Mouse (Mus musculus) hindbrain, embryonic 16.5 days (tissue): ENCODE measurements around the gene Ier5l. TPM values are rescaled to one million over a fixed set of nuclear protein-coding genes. Genes with fewer than 3 reads are reported as not detected.

Source experiments
- ATAC-seq: fragments of 200-750 bp; cut with Nextera tagmentation; 2 replicates; pipeline ENCODE4 v1.8.0; 2017; ENCODE audit warnings: moderate TSS enrichment, moderate library complexity
- H3K27ac ChIP-seq: fragments of 300-500 bp; sonication (generic); 2 replicates; pipeline ENCODE4 v1.5.1; 2014; ENCODE audit warnings: low read depth, mild to moderate bottlenecking, control low read depth, low read length, moderate library complexity
- H3K27me3 ChIP-seq: fragments of 300-500 bp; sonication (generic); replicated peaks from 2 replicates; pipeline ENCODE4 v1.6.1; 2014; ENCODE audit warnings: low read length; ENCODE audit not compliant: control insufficient read depth, insufficient read depth
- H3K36me3 ChIP-seq: fragments of 300-500 bp; sonication (generic); 2 replicates; pipeline ENCODE4 v1.6.1; 2014; ENCODE audit warnings: mild to moderate bottlenecking, low read length, moderate library complexity, mixed read lengths; ENCODE audit not compliant: control insufficient read depth, insufficient read depth
- H3K4me1 ChIP-seq: fragments of 300-500 bp; sonication (generic); 2 replicates; pipeline ENCODE4 v1.6.1; 2014; ENCODE audit warnings: low read depth, low read length; ENCODE audit not compliant: control insufficient read depth, insufficient read depth
- H3K4me2 ChIP-seq: fragments of 300-500 bp; sonication (generic); 2 replicates; pipeline ENCODE4 v1.6.1; 2014; ENCODE audit warnings: mild to moderate bottlenecking, low read length, control low read depth, moderate library complexity
- H3K4me3 ChIP-seq: fragments of 300-500 bp; sonication (generic); 2 replicates; pipeline ENCODE4 v1.5.1; 2014; ENCODE audit warnings: mild to moderate bottlenecking, low read length, control low read depth, moderate library complexity
- H3K9ac ChIP-seq: fragments of 300-500 bp; sonication (generic); 2 replicates; pipeline ENCODE4 v1.6.1; 2014; ENCODE audit warnings: low read depth, mild to moderate bottlenecking, control low read depth, low read length, moderate library complexity
- H3K9me3 ChIP-seq: fragments of 300-500 bp; sonication (generic); 2 replicates; pipeline ENCODE4 v1.6.1; 2014; ENCODE audit warnings: mild to moderate bottlenecking, low read length, moderate library complexity; ENCODE audit not compliant: control insufficient read depth
- WGBS: fragments of 180-500 bp; shearing (Covaris S2); extraction: QIAGEN DNeasy Blood & Tissue Kit; methylation state at CpG from one replicate; pipeline ENCODE4 v1.1.7; 2014; 5-methylcytosine and 5-hydroxymethylcytosine counted together
- polyA plus RNA-seq: library from polyadenylated mRNA; unstranded; fragments of >200 nt; fragmentation: Nextera tagmentation; extraction: Ambion mirVana; gene quantifications from 2 replicates; pipeline ENCODE4 v1.2.1, GENCODE M21; 2015

The Ier5l gene
- polyA plus RNA-seq, 1 experiment from 2014 or later, result 1.2 TPM

GRCm38 (mm10) chr2:30471795-30472720 is 2.0 kb downstream of the Ier5l start:
- 0% methylated on average over 45 of the region's 51 CpGs for WGBS
- Histone ChIP-seq H3K27me3 (no peaks in the 10 kb centered on the region), H3K4me1 (peaks cover 22% of the 10 kb centered on the region), H3K4me2 (peak overlapping the region; percentile 100), H3K9me3 (no peaks in the 10 kb centered on the region), H3K4me3 (peak overlapping the region; percentile 85), H3K9ac (peak overlapping the region; percentile 94), H3K36me3 (no peaks in the 10 kb centered on the region), H3K27ac (peak overlapping the region; percentile 89)
- ATAC-seq, result no peak; the same call in 1 of the 2 replicates

GRCm38 (mm10) chr2:30471051-30471450 is 3.0 kb downstream of the Ier5l start:
- Histone ChIP-seq H3K36me3 (no peaks in the 10 kb centered on the region), H3K9me3 (no peaks in the 10 kb centered on the region), H3K4me1 (peaks cover 22% of the 10 kb centered on the region), H3K4me3 (peak overlapping the region; percentile 53), H3K9ac (no peak overlapping the region), H3K4me2 (peak overlapping the region; percentile 100), H3K27me3 (no peaks in the 10 kb centered on the region), H3K27ac (peak overlapping the region; percentile 58; the same call in 1 of the 2 replicates)
- ATAC-seq, result no peak
- WGBS, result 5% methylated on average over 8 of the region's 8 CpGs

- peak; percentile 21; the same call in 1 of the 2 replicates for ATAC-seq
- H3K36me3 ChIP-seq, result no peaks in the 10 kb centered on the region
- peak overlapping the region; percentile 83 for H3K27ac ChIP-seq
- H3K4me1 ChIP-seq, result peaks cover 22% of the 10 kb centered on the region
- H3K9me3 ChIP-seq, result no peaks in the 10 kb centered on the region
- peak overlapping the region; percentile 100 for H3K4me2 ChIP-seq
- peak overlapping the region; percentile 82 for H3K9ac ChIP-seq
- WGBS, result under 1% methylated on average over 46 of the region's 46 CpGs
- H3K27me3 ChIP-seq, result no peaks in the 10 kb centered on the region
- H3K4me3 ChIP-seq, result peak overlapping the region; percentile 53
These were observed 3.7 kb downstream of the Ier5l start for GRCm38 (mm10) chr2:30470143-30470946.

- Histone ChIP-seq H3K4me2 (peak overlapping the region; percentile 100), H3K9me3 (no peaks in the 10 kb centered on the region), H3K36me3 (no peaks in the 10 kb centered on the region), H3K4me1 (peaks cover 22% of the 10 kb centered on the region), H3K27ac (peak overlapping the region; percentile 83), H3K27me3 (no peaks in the 10 kb centered on the region), H3K4me3 (peak overlapping the region; percentile 53), H3K9ac (peak overlapping the region; percentile 82)
- ATAC-seq, result peak; percentile 46
- under 1% methylated on average over 19 of the region's 19 CpGs for WGBS
These were observed 4.2 kb downstream of the Ier5l start for GRCm38 (mm10) chr2:30469796-30470142.

DNA sequence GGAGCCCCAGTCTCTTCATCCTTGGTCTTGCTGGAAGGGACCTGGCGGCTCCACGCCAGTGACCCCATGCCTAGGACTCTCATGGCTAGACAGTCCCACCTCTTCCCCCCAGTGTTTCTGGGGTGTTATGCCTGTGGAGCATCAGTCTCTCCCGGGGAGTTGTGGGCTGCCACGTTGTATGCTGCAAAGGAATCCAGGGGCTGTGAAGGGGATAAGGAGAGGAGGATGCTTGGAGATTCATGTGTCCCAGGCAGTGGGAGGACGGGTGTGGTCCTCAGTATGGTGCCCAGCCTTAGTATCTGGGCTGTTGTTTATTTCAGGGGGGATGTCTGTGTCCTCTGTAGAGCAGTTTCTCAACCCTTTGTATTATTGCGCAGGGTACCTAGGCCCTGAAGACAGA is 5.0 kb downstream of the Ier5l start:
- Histone ChIP-seq H3K27ac (no peak overlapping the region), H3K4me1 (peaks cover 21% of the 10 kb centered on the region)

DNA sequence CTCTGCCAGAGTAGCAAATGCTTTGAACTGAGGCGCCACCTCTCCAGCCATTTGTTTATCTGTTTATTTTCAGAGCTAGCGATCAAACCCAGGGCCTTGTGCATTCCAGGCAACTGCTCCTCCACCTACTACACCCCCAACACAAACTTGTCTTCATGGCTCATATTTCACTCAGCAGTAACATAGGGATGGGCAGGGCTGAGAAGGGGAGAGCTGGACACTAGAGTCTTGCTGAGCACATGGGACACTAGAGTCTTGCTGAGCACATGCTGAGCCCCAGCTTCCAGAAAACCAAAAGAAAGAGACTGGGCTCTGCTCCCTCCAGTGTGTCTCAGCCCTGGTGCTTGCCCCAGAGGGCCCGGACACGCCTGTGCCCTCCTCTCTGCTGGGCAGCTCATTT is 7.2 kb downstream of the Ier5l start:
- Histone ChIP-seq H3K27me3 (no peaks in the 10 kb centered on the region), H3K4me2 (no peak overlapping the region), H3K4me1 (peaks cover 30% of the 10 kb centered on the region), H3K9me3 (no peaks in the 10 kb centered on the region), H3K4me3 (no peak overlapping the region), H3K27ac (no peak overlapping the region), H3K9ac (no peak overlapping the region), H3K36me3 (no peaks in the 10 kb centered on the region)
- 72% methylated on average over 4 of the region's 4 CpGs for WGBS
- ATAC-seq, result no peak

More for the DNA sequence above, 5.0 kb downstream of the Ier5l start:
- Histone ChIP-seq H3K36me3 (no peaks in the 10 kb centered on the region), H3K27me3 (no peaks in the 10 kb centered on the region), H3K4me3 (peak overlapping the region; percentile 53), H3K9ac (peak overlapping the region; percentile 82), H3K4me2 (peak overlapping the region; percentile 100), H3K9me3 (no peaks in the 10 kb centered on the region)
- no peak for ATAC-seq
- WGBS, result 51% methylated on average over 6 of the region's 6 CpGs

DNA sequence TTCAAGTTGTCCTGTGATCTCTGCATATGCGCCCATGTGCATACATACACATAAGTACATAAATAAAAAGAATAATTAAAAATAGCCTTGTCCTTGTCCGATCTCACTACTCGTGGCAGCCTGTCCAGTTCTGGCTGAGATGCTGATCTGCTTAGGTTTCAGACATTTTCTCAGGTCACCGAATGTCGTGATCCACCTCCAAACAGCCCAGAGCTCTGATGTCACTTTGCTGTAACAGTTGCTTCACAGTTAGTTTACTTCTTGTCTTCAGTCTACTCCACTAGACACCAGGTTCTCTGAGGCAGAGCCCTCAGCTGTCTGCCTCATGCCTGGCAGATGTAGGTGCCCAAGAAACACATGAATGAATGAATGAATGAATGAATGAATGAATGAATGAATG is 9.6 kb downstream of the Ier5l start:
- no peaks in the 10 kb centered on the region for H3K36me3 ChIP-seq
- WGBS, result 67% methylated on average over 5 of the region's 5 CpGs
- H3K9ac ChIP-seq, result 0 out of 2 replicates have a peak overlapping the region, but pooled peaks have one; percentile 52
- no peak overlapping the region for H3K27ac ChIP-seq
- ATAC-seq, result no peak
- no peaks in the 10 kb centered on the region for H3K27me3 ChIP-seq
- H3K4me2 ChIP-seq, result peak overlapping the region; percentile 62
- H3K4me3 ChIP-seq, result peak overlapping the region; percentile 23
- no peaks in the 10 kb centered on the region for H3K9me3 ChIP-seq
- peaks cover 21% of the 10 kb centered on the region for H3K4me1 ChIP-seq

GRCm38 (mm10) chr2:30463904-30464330 is 10.1 kb downstream of the Ier5l start:
- Histone ChIP-seq H3K27me3 (no peaks in the 10 kb centered on the region), H3K4me3 (peak overlapping the region; percentile 23), H3K9me3 (no peaks in the 10 kb centered on the region), H3K4me1 (peaks cover 18% of the 10 kb centered on the region), H3K36me3 (no peaks in the 10 kb centered on the region), H3K9ac (peak overlapping the region; percentile 52), H3K4me2 (peak overlapping the region; percentile 62), H3K27ac (0 out of 2 replicates have a peak overlapping the region, but pooled peaks have one; percentile 34)
- WGBS, result 3% methylated on average over 9 of the region's 9 CpGs
- peak; percentile 88 for ATAC-seq
